Mouse (Mus musculus) limb, embryonic 10.5 days (tissue): ENCODE measurements around the gene Cacnb4. TPM values are rescaled to one million over a fixed set of nuclear protein-coding genes. Genes with fewer than 3 reads are reported as not detected.

Source experiments
- DNase-seq: peaks from one replicate; pipeline ENCODE4 v3.0.0-alpha.2; 2017; ENCODE audit warnings: low spot score
- H3K27ac ChIP-seq: fragments of 300-500 bp; sonication (generic); 2 replicates; pipeline ENCODE4 v1.5.1; 2016; ENCODE audit warnings: mild to moderate bottlenecking
- H3K27me3 ChIP-seq: fragments of 300-500 bp; sonication (generic); 2 replicates; pipeline ENCODE4 v1.6.1; 2016; ENCODE audit warnings: low read depth, mild to moderate bottlenecking; ENCODE audit not compliant: poor library complexity, severe bottlenecking
- H3K36me3 ChIP-seq: fragments of 300-500 bp; sonication (generic); 2 replicates; pipeline ENCODE4 v1.6.1; 2016; ENCODE audit warnings: mild to moderate bottlenecking, moderate library complexity
- H3K4me1 ChIP-seq: fragments of 300-500 bp; sonication (generic); 2 replicates; pipeline ENCODE4 v1.6.1; 2016
- H3K4me3 ChIP-seq: fragments of 300-500 bp; sonication (generic); 2 replicates; pipeline ENCODE4 v1.5.1; 2016; ENCODE audit warnings: mild to moderate bottlenecking, moderate library complexity
- H3K9me3 ChIP-seq: fragments of 300-500 bp; sonication (generic); replicated peaks from 2 replicates; pipeline ENCODE4 v1.6.1; 2016; ENCODE audit warnings: mild to moderate bottlenecking
- WGBS: fragments of 180-500 bp; shearing (Covaris S2); methylation state at CpG from one replicate; pipeline ENCODE4 v1.1.7; 2016; 5-methylcytosine and 5-hydroxymethylcytosine counted together
- polyA plus RNA-seq: library from polyadenylated mRNA; unstranded; fragments of >200 nt; fragmentation: Nextera tagmentation; extraction: Ambion mirVana; gene quantifications from 2 replicates; pipeline ENCODE4 v1.2.1, GENCODE M21; 2016

The Cacnb4 gene
- polyA plus RNA-seq, 1 experiment from 2014 or later: 0.56 TPM

DNA sequence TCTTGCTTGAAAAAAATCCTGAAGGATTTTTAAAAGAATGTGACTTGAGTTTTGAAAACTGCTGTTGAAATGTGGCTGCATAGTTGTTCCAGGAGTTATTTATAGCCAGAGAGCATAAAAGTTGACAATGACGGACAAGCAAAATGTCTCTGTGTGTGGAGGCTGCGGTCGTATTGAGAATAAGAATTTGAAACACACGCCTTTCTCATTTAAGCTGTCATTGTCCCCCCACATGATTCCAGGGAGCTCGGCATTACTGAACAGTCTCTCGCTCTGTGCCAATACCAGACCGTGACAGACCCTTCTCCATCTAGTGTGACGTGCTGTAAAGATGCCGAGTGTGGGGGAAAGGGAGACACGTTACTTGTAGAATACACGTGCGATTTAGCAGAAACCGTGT lies 183.8 kb downstream of the Cacnb4 start:
- no peaks in the 10 kb centered on the region for H3K27me3 ChIP-seq
- 78% methylated on average over 13 of the region's 13 CpGs for WGBS

DNA sequence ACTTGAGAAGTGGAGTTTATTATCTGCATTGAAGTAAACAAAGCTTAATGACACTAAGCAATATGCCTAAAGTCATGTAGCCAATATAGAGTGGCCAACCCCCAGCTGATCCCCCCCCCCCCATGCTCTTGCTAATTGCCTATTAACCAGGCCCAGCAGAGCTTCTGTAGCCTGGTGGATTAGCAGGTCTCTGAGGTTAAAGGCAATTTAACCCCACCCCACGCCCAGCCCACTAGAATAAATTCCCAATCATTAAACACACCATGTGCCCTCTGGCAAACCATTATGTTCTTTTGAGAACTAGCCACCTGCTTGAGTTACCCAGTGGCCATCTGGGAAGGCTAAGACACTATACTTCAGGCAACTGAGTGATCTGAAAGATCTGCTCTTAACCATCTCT lies 186.8 kb downstream of the Cacnb4 start:
- no peak overlapping the region for H3K4me3 ChIP-seq
- DNase-seq: peak; percentile 41
- peaks cover 13% of the 10 kb centered on the region for H3K4me1 ChIP-seq
- H3K9me3 ChIP-seq: no peaks in the 10 kb centered on the region
- WGBS: 48% methylated on average over 1 of the region's 1 CpGs
- no peaks in the 10 kb centered on the region for H3K27me3 ChIP-seq
- no peaks in the 10 kb centered on the region for H3K36me3 ChIP-seq
- no peak overlapping the region for H3K27ac ChIP-seq

More for the DNA sequence above, 183.8 kb downstream of the Cacnb4 start:
- Histone ChIP-seq H3K4me1 (peaks cover 13% of the 10 kb centered on the region), H3K4me3 (no peak overlapping the region), H3K9me3 (no peaks in the 10 kb centered on the region), H3K36me3 (no peaks in the 10 kb centered on the region), H3K27ac (no peak overlapping the region)
- DNase-seq: no peak

DNA sequence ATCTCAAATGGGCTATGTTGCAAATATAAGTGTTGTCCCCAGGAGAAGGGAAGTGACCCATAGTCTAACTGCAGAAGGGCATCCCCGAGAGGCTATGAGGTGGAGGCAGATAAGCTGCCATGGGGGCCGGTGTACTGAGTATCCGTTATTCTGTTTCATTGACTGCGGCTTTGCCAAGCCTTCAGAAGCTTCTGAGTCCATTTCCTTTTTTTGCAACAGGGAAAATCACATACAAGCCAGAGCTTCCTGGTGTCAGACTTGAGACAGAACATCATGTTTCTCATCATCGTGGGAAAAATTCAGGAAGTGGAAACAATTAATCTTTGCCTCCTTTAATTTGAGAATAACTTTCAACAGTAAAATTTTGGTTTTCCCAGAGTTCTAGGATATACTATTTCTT lies 193.1 kb downstream of the Cacnb4 start:
- no peaks in the 10 kb centered on the region for H3K27me3 ChIP-seq
- no peak for DNase-seq
- WGBS: 83% methylated on average over 5 of the region's 5 CpGs
- H3K4me3 ChIP-seq: no peak overlapping the region
- H3K9me3 ChIP-seq: no peaks in the 10 kb centered on the region
- H3K36me3 ChIP-seq: no peaks in the 10 kb centered on the region
- H3K27ac ChIP-seq: no peak overlapping the region
- H3K4me1 ChIP-seq: no peaks in the 10 kb centered on the region

DNA sequence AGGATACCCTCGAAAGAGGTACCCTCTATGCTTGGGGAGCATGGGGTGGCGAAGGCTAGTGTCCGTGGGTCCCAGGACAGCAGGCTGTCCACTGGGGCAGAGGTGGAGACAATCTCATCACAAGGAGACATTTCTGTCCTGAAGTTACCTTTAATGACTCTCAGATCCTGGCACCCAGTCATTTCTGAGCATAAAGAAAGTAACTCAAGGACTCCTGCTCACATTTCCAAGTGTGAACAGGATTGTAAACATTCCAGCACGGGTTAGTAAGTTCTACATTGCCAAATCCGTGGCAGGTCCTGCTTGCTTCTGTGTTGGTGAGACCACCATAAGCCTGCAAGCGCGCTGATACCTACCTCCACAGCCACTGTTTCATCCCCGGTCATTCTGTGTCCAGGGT lies 196.2 kb downstream of the Cacnb4 start:
- WGBS: 90% methylated on average over 8 of the region's 8 CpGs
- H3K4me1 ChIP-seq: no peaks in the 10 kb centered on the region
- H3K27me3 ChIP-seq: no peaks in the 10 kb centered on the region

DNA sequence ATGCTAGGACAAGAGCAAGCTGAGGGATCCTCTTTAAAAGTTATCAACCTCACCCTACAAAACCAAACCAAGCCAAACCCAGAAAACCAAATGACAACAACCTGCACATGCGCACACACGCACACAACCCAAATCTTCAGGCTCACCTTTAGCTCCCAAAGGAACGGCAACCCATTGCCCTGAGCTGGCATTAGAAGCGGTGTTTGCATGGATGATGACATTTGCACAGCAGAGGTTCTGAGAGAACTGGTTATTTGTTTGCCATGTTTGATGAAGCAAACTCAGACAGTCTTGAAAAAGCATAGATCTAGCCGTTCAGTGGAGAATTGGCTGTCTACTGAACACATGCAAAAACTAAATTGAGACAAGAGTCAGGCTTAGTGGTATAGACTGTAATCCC lies 198.1 kb downstream of the Cacnb4 start:
- no peaks in the 10 kb centered on the region for H3K36me3 ChIP-seq
- no peaks in the 10 kb centered on the region for H3K9me3 ChIP-seq
- 93% methylated on average over 5 of the region's 5 CpGs for WGBS
- H3K27me3 ChIP-seq: no peaks in the 10 kb centered on the region
- no peak overlapping the region for H3K4me3 ChIP-seq
- no peak overlapping the region for H3K27ac ChIP-seq
- H3K4me1 ChIP-seq: no peaks in the 10 kb centered on the region
- no peak for DNase-seq

More for the DNA sequence above, 196.2 kb downstream of the Cacnb4 start:
- H3K27ac ChIP-seq: no peak overlapping the region
- H3K36me3 ChIP-seq: no peaks in the 10 kb centered on the region
- no peak overlapping the region for H3K4me3 ChIP-seq
- H3K9me3 ChIP-seq: no peaks in the 10 kb centered on the region
- DNase-seq: no peak

DNA sequence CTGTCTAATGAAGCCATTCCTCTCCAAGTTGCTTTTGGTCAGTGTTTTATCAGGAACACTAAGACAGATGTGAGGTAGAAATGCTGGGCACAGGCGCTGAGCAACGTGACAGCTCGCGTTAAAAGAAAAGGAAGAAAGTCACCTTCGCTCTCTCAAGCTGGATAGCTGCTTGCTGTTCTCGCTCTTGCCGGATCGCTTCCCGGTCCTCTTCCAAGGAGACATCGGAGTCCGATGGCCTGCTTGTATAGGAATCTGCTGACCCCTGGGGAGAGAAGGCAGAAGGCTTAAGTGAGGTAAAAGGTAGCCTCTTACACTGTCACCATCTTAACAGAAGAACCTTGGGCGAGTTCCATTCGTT lies 199.1 kb downstream of the Cacnb4 start:
- Histone ChIP-seq H3K9me3 (no peaks in the 10 kb centered on the region), H3K4me3 (no peak overlapping the region), H3K27ac (no peak overlapping the region), H3K27me3 (no peaks in the 10 kb centered on the region), H3K4me1 (peaks cover under 1% of the 10 kb centered on the region; the same call in 1 of the 2 replicates), H3K36me3 (no peaks in the 10 kb centered on the region)
- 90% methylated on average over 13 of the region's 13 CpGs for WGBS
- DNase-seq: no peak

DNA sequence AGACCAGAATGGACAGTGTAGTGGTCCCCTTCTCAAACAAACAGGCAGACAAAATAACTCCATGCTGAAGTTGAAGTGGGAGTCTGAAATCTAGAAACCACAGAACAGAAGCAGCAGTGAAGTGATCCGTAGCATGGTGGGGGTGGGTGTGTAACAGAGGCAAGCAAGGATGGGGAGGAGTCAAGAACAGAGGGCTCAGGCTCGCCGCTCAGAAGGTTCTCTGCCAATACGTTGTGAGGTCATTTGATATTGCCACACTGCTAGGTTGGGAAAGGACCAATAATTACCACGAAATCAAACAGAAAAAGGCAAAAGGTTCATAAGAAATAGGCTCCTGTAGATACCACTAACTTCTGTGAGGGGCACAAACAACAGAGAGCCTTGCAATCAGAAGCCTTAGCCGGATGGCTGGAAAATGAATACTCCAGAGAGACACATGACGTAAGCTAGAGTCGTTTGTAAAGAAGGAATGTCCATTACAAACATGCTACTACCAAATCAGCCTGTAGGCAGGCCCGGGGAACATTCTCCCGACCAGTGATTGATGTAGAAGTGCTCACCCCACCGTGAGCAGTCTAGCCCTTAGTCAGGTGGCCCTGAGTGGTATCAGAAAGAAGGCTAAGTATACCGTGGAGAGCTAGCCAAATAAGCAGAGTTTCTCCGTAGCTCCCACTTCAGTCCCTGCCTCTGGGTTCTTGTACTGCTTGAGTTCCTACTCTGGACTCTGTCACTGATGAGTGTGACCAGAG lies 199.7 kb downstream of the Cacnb4 start:
- no peaks in the 10 kb centered on the region for H3K27me3 ChIP-seq
- no peak overlapping the region for H3K4me3 ChIP-seq
- no peak for DNase-seq

DNA sequence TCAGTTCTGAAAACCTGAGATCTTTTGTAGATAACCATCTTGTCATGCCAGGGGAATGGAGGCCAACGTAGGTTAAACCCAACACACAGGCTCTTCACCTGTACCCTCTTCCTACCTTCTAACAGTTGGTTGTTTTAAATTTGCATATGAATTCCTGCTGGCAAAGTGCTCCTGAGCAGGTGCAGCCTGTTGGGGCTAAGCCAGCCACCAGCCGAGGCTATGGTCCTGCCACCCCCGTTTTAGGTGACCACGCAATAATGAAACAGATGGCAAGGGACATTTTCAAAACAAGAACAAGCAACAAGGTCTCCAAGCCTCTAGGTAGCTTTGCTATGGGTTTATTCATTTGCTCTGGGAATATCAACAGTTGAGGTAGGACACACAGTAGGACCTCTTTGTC lies 200.8 kb downstream of the Cacnb4 start:
- DNase-seq: no peak
- Histone ChIP-seq H3K27ac (no peak overlapping the region), H3K36me3 (no peaks in the 10 kb centered on the region), H3K4me1 (peaks cover 11% of the 10 kb centered on the region), H3K27me3 (no peaks in the 10 kb centered on the region), H3K9me3 (no peaks in the 10 kb centered on the region), H3K4me3 (no peak overlapping the region)
- 91% methylated on average over 4 of the region's 4 CpGs for WGBS

More for the DNA sequence above, 199.7 kb downstream of the Cacnb4 start:
- Histone ChIP-seq H3K4me1 (peaks cover 6% of the 10 kb centered on the region), H3K9me3 (no peaks in the 10 kb centered on the region), H3K36me3 (no peaks in the 10 kb centered on the region), H3K27ac (no peak overlapping the region)
- WGBS: 69% methylated on average over 13 of the region's 13 CpGs

DNA sequence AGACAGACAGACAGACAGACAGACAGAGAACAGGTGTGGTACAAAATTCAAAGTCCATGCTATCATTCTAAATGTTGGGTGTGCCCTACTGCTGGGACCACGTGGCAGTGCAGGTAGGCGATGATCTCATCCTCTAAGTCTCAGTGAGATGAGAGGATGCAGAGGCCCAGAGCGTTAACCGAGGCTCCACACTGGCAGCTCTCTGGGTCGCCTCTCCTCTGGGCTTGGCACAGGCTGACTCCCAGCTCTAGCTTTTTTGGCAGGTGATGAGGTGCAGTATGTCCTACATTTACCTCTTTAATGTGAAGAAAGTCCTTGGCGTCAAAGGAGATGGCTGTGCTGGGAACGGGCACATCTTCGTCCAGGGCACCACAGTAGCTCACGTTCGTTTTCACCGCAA lies 202.1 kb downstream of the Cacnb4 start:
- Histone ChIP-seq H3K27ac (no peak overlapping the region), H3K27me3 (no peaks in the 10 kb centered on the region), H3K36me3 (no peaks in the 10 kb centered on the region), H3K4me1 (peaks cover 11% of the 10 kb centered on the region), H3K4me3 (no peak overlapping the region), H3K9me3 (no peaks in the 10 kb centered on the region)
- WGBS: 92% methylated on average over 11 of the region's 11 CpGs
- no peak for DNase-seq

DNA sequence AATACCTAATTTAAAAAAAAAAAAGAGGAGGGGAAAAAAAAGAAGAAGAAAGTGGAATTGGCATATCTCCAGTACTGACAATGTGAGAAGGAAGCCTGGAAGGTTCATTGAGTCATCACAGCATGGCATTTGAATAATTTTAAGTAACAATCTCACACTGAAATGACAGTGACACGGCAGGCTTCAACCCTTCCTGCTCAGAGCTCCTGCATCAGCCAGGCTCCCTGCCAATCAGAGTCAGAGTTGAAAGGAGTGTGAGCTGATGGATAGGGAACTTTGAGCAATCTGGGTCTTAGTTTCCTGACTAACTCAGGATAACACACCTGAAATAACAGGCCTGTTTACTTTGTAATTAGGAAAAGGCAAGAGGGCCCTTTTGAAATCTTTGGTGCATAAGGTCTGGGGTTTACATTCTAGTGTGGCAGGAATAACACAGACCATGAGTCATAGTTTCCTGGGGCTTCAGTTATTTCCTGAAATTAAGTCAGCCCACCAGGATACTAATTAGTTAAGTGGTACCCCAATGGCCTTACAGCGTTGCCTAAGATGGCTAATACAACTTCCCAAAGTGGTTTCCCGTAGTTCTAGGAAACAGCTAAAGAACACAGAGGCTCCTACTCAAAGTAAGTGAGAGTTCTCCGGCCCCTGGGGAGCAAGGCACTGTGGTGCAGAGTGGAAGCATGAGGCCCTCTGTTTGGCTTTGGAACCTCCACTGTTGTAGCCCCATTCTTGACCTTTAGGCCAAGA lies 204.9 kb downstream of the Cacnb4 start:
- Histone ChIP-seq H3K27ac (no peak overlapping the region), H3K36me3 (no peaks in the 10 kb centered on the region), H3K27me3 (no peaks in the 10 kb centered on the region), H3K4me3 (no peak overlapping the region), H3K4me1 (peaks cover 11% of the 10 kb centered on the region), H3K9me3 (no peaks in the 10 kb centered on the region)
- DNase-seq: no peak
- WGBS: 29% methylated on average over 4 of the region's 4 CpGs

DNA sequence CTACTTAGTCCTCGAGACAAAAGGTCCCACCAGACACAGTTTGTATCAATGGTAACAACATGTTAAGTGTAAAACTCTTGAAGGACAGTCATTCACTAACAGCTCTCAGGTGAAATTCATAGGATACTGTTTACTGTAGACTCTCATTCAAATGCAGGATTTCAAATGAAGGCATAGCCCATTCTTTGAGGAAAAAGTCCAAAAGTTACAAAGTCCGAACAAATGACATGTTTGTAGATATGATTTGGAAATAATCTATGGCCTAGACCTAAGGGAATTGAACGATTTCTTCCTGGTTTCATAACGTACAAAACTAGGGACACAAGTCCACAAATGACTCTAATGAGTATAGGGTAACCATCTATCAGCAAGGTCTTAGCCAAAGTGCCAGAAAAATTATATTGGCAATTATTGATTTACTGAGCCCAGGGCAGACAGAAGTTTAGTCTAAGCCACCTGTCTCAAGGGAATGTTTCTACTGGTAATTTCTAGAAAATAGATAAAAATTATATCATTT lies 206.5 kb downstream of the Cacnb4 start:
- no peaks in the 10 kb centered on the region for H3K36me3 ChIP-seq
- H3K9me3 ChIP-seq: no peaks in the 10 kb centered on the region
- H3K4me1 ChIP-seq: peaks cover 11% of the 10 kb centered on the region
- no peak overlapping the region for H3K27ac ChIP-seq
- H3K4me3 ChIP-seq: no peak overlapping the region
- H3K27me3 ChIP-seq: no peaks in the 10 kb centered on the region
- 90% methylated on average over 4 of the region's 4 CpGs for whole genome bisulfite sequencing
- no peak for DNase-seq

DNA sequence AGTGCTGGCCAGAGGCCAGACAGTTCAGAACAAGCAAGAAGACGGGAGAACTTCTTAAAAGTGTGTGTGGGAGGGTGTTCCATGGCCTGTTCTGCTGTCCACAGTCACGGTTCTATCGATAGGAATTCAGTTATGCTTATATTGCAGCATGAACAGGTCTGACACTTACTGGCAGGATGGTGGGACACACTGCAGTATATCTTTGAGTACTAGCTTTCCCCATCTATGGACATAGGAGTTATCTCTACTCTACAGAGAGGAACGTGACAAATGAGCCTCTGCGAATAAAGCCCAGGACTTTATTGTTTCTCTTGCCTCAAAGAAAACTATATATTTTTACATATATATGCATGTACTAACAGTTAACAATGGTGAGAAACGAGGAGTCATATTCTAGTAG lies 209.0 kb downstream of the Cacnb4 start:
- peaks cover 17% of the 10 kb centered on the region for H3K4me1 ChIP-seq
- no peak for DNase-seq
- WGBS: 91% methylated on average over 6 of the region's 6 CpGs
- H3K36me3 ChIP-seq: no peaks in the 10 kb centered on the region
- no peaks in the 10 kb centered on the region for H3K9me3 ChIP-seq
- no peak overlapping the region for H3K4me3 ChIP-seq
- H3K27me3 ChIP-seq: no peaks in the 10 kb centered on the region
- H3K27ac ChIP-seq: no peak overlapping the region

DNA sequence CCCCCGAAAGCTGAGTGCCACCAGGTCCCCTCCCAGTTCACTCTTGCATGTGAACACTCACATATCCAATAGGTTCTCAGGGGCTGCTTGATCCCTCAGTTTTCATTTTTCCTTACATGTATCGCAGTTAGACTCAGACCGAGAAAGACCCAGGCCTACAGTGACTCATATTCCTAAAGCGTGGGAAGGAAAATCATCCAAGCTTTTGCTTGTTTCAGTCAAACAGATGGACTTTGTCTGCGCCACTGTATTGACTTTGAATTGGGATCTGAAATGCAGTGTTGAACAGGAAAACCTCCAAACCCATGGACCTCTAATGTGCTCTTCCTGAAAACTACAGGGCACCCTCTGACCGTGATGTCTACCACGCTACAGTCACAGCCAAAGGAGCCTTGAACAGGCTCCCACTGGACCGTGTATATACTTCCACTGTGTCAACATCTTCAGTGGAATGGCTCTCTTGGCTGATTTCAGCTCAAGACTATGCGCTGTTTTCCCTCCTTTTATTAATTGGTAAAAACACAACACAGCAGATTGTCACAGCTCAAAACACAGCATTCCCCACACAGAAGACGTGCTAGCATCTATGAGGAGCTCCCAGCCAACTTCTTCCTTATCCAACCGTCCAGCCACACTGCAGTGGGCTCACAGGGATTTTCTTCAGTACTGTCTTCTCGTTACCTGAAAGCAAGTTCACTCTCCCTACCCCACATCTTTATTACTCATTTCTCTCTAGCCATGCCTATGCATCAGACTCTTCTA lies 215.2 kb downstream of the Cacnb4 start:
- no peaks in the 10 kb centered on the region for H3K27me3 ChIP-seq
- H3K9me3 ChIP-seq: no peaks in the 10 kb centered on the region
- H3K4me3 ChIP-seq: no peak overlapping the region
- H3K36me3 ChIP-seq: no peaks in the 10 kb centered on the region
- no peak overlapping the region for H3K27ac ChIP-seq
- DNase-seq: no peak
- peaks cover 8% of the 10 kb centered on the region for H3K4me1 ChIP-seq
- WGBS: 94% methylated on average over 12 of the region's 12 CpGs
